Mouse (Mus musculus): ENCODE measurements around the gene Tpcn2. TPM values are rescaled to one million over a fixed set of nuclear protein-coding genes. Genes with fewer than 3 reads are reported as not detected.

Gene Tpcn2
- polyA plus RNA-seq (2012; ENCODE audit: insufficient read depth, insufficient read length, missing spikeins) = 4.3 and 6.6 TPM in 2 replicates

- H3K4me1 ChIP-seq (ENCODE audit: control insufficient read depth, insufficient read depth, insufficient read length, low read length) = peaks cover 10% of the 10 kb centered on the region
- peak within 1 kb of the TSS; percentile 74 for H3K4me3 ChIP-seq (ENCODE audit: insufficient read depth, low read depth, low read length)
- peak within 1 kb of the TSS; percentile 71 for H3K27ac ChIP-seq (replicated peaks; ENCODE audit: low read depth, low read length)
These were observed at the start of gene Tpcn2 for GRCm38 (mm10) chr7:145283487-145284187. Gene Tpcn2 (minus strand): TSS chr7:145284011.

- no peaks in the 10 kb centered on the region for H3K4me1 ChIP-seq (ENCODE audit: control insufficient read depth, insufficient read depth, insufficient read length, low read length)
- no peak overlapping the region for H3K27ac ChIP-seq (replicated peaks; ENCODE audit: low read depth, low read length)
- H3K4me3 ChIP-seq (ENCODE audit: insufficient read depth, low read depth, low read length) = no peak overlapping the region
These were observed 48.7 kb upstream of the Tpcn2 start for GRCm38 (mm10) chr7:145332376-145333041.

GRCm38 (mm10) chr7:145330641-145331040 is 46.8 kb upstream of the Tpcn2 start:
- Histone ChIP-seq H3K4me1 (ENCODE audit: control insufficient read depth, insufficient read depth, insufficient read length, low read length) (no peaks in the 10 kb centered on the region), H3K4me3 (ENCODE audit: insufficient read depth, low read depth, low read length) (no peak overlapping the region), H3K27ac (replicated peaks; ENCODE audit: low read depth, low read length) (no peak overlapping the region)

- Histone ChIP-seq H3K27ac (replicated peaks; ENCODE audit: low read depth, low read length) (no peak overlapping the region), H3K4me3 (ENCODE audit: insufficient read depth, low read depth, low read length) (no peak overlapping the region)
These were observed 46.2 kb upstream of the Tpcn2 start for GRCm38 (mm10) chr7:145329982-145330381.

GRCm38 (mm10) chr7:145325697-145326096 is 41.9 kb upstream of the Tpcn2 start:
- no peaks in the 10 kb centered on the region for H3K4me1 ChIP-seq (ENCODE audit: control insufficient read depth, insufficient read depth, insufficient read length, low read length)
- H3K4me3 ChIP-seq (ENCODE audit: insufficient read depth, low read depth, low read length) = no peak overlapping the region
- no peak overlapping the region for H3K27ac ChIP-seq (replicated peaks; ENCODE audit: low read depth, low read length)

More at GRCm38 (mm10) chr7:145329982-145330381, 46.2 kb upstream of the Tpcn2 start:
- H3K4me1 ChIP-seq (ENCODE audit: control insufficient read depth, insufficient read depth, insufficient read length, low read length) = no peaks in the 10 kb centered on the region

- H3K27ac ChIP-seq (replicated peaks; ENCODE audit: low read depth, low read length) = no peak overlapping the region
- no peaks in the 10 kb centered on the region for H3K4me1 ChIP-seq (ENCODE audit: control insufficient read depth, insufficient read depth, insufficient read length, low read length)
- H3K4me3 ChIP-seq (ENCODE audit: insufficient read depth, low read depth, low read length) = no peak overlapping the region
These were observed 39.8 kb upstream of the Tpcn2 start for GRCm38 (mm10) chr7:145323607-145324006.

- H3K4me1 ChIP-seq (ENCODE audit: control insufficient read depth, insufficient read depth, insufficient read length, low read length) = no peaks in the 10 kb centered on the region
- no peak overlapping the region for H3K27ac ChIP-seq (replicated peaks; ENCODE audit: low read depth, low read length)
- H3K4me3 ChIP-seq (ENCODE audit: insufficient read depth, low read depth, low read length) = no peak overlapping the region
These were observed 35.7 kb upstream of the Tpcn2 start for GRCm38 (mm10) chr7:145319481-145319880.

- Histone ChIP-seq H3K27ac (replicated peaks; ENCODE audit: low read depth, low read length) (no peak overlapping the region), H3K4me1 (ENCODE audit: control insufficient read depth, insufficient read depth, insufficient read length, low read length) (no peaks in the 10 kb centered on the region), H3K4me3 (ENCODE audit: insufficient read depth, low read depth, low read length) (no peak overlapping the region)
These were observed 33.7 kb upstream of the Tpcn2 start for GRCm38 (mm10) chr7:145317522-145317921.

GRCm38 (mm10) chr7:145314785-145315411 is 31.1 kb upstream of the Tpcn2 start, which contains the start of gene Mrgprd:
Gene Mrgprd (plus strand): TSS chr7:145314835.
- Histone ChIP-seq H3K27ac (replicated peaks; ENCODE audit: low read depth, low read length) (no peak within 1 kb of the TSS), H3K4me1 (ENCODE audit: control insufficient read depth, insufficient read depth, insufficient read length, low read length) (no peaks in the 10 kb centered on the region), H3K4me3 (ENCODE audit: insufficient read depth, low read depth, low read length) (no peak within 1 kb of the TSS)

GRCm38 (mm10) chr7:145312137-145312536 is 28.3 kb upstream of the Tpcn2 start:
- H3K4me1 ChIP-seq (ENCODE audit: control insufficient read depth, insufficient read depth, insufficient read length, low read length) = no peaks in the 10 kb centered on the region
- H3K27ac ChIP-seq (replicated peaks; ENCODE audit: low read depth, low read length) = no peak overlapping the region
- H3K4me3 ChIP-seq (ENCODE audit: insufficient read depth, low read depth, low read length) = no peak overlapping the region

- Histone ChIP-seq H3K27ac (replicated peaks; ENCODE audit: low read depth, low read length) (no peak overlapping the region), H3K4me3 (ENCODE audit: insufficient read depth, low read depth, low read length) (no peak overlapping the region), H3K4me1 (ENCODE audit: control insufficient read depth, insufficient read depth, insufficient read length, low read length) (no peaks in the 10 kb centered on the region)
These were observed 26.7 kb upstream of the Tpcn2 start for GRCm38 (mm10) chr7:145310526-145310925.

- Histone ChIP-seq H3K4me3 (ENCODE audit: insufficient read depth, low read depth, low read length) (no peak overlapping the region), H3K4me1 (ENCODE audit: control insufficient read depth, insufficient read depth, insufficient read length, low read length) (no peaks in the 10 kb centered on the region), H3K27ac (replicated peaks; ENCODE audit: low read depth, low read length) (no peak overlapping the region)
These were observed 26.1 kb upstream of the Tpcn2 start for GRCm38 (mm10) chr7:145309877-145310276.

GRCm38 (mm10) chr7:145308866-145309265 is 25.1 kb upstream of the Tpcn2 start:
- Histone ChIP-seq H3K27ac (replicated peaks; ENCODE audit: low read depth, low read length) (no peak overlapping the region), H3K4me1 (ENCODE audit: control insufficient read depth, insufficient read depth, insufficient read length, low read length) (no peaks in the 10 kb centered on the region), H3K4me3 (ENCODE audit: insufficient read depth, low read depth, low read length) (no peak overlapping the region)

GRCm38 (mm10) chr7:145308061-145308675 is 24.4 kb upstream of the Tpcn2 start:
- no peaks in the 10 kb centered on the region for H3K4me1 ChIP-seq (ENCODE audit: control insufficient read depth, insufficient read depth, insufficient read length, low read length)
- H3K4me3 ChIP-seq (ENCODE audit: insufficient read depth, low read depth, low read length) = no peak overlapping the region
- H3K27ac ChIP-seq (replicated peaks; ENCODE audit: low read depth, low read length) = no peak overlapping the region

GRCm38 (mm10) chr7:145307636-145308035 is 23.8 kb upstream of the Tpcn2 start:
- H3K4me3 ChIP-seq (ENCODE audit: insufficient read depth, low read depth, low read length) = no peak overlapping the region
- no peak overlapping the region for H3K27ac ChIP-seq (replicated peaks; ENCODE audit: low read depth, low read length)
- no peaks in the 10 kb centered on the region for H3K4me1 ChIP-seq (ENCODE audit: control insufficient read depth, insufficient read depth, insufficient read length, low read length)
